Mouse (Mus musculus): ENCODE data around the gene Srarp.

DNA sequence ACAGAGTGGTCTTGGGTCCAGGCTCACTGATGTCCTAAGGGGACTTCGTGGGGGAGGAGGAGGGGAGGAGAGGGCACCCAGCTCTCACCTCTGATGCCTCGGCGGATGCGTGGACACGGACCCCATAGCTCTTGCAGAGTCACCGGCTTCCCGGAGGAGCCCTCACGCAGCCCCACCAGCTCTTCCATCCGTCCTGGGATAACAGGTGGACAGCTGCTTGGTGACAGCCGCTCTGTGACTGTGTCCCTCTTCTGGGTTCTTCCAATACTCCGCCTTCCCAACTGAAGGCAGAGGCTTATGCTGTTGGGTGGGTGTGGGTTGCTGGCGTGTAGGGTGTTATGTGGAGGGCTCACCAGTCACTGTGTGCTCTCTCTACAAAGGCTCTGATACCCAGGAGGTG lies 38.0 kb downstream of the Srarp start:
- TF ChIP-seq POLR2A (IDR thresholded peaks at IDR 0.05; ENCODE audit: insufficient read depth, low read depth, low read length), result no peak
- TF ChIP-seq CTCF (IDR thresholded peaks at IDR 0.05; ENCODE audit: insufficient read depth, low read depth, low read length), result no peak

Data from olfactory bulb, adult 2 months (tissue).